Mouse (Mus musculus): ENCODE results near the gene Pim3. TPM values are rescaled to one million over a fixed set of nuclear protein-coding genes. Genes with fewer than 3 reads are reported as not detected.

Pim3 gene
- 3.5 TPM for polyA plus RNA-seq (2017; shearing (Covaris generic))

GRCm38 (mm10) chr15:88861772-88862622 is at the start of gene Pim3:
TSS of gene Pim3 (plus strand) at chr15:88862186.

DNA sequence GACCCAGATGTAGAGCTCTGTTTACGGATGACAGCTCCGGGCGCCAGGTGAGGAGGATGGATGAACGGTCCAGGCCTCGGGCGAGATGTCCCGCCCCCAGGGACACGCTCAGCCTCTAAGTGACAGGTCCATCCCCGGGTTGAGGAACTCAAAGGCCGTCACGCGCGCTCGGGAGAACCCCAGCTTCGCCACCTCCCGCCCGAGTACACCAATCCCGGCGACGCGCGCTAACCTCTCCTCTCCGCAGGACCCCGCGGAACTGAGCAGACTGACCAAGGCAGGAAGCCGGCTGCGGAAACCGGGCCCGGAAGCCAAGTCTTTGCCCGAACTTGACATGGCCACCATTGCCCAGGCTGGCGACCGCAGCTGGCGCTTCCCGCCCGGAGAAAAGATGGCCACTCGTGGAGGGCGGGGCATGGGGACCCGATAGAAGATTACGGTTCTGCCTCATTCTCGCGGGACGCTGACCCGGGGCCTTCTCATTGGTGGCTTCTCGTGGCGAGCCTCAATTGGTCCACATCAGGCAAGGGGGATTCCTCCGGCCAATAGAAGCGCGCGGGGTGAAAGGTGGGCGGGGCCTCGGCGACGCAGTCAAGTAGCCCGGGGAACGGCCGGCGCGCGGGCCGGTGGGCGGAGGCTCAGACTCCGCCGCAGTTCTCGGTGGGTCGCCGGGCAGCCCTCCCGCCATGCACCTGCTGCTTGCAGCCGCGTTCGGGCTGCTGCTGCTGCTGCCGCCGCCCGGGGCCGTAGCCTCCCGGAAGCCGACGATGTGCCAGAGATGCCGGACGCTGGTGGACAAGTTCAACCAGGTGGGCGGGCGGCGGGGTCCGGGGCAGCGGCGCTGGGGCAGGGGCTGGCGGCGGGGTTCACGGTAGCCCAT is 42.7 kb upstream of the Pim3 start, which contains the start of the genes Alg12 and Creld2:
Gene Alg12 (minus strand): TSS at position 293 of the 880 bp plus-strand sequence.
Gene Creld2 (plus strand): TSS at position 621 of the 880 bp plus-strand sequence.

Other genes with a start within 250 kb of the Pim3 start
- 11.9 TPM for gene Brd1, start 128.0 kb upstream of the Pim3 start, polyA plus RNA-seq (2017; shearing (Covaris generic))
- gene Zbed4, start 110.5 kb upstream of the Pim3 start, polyA plus RNA-seq (2017; shearing (Covaris generic)) = 3.7 TPM
- 16.0 TPM for gene Alg12, start 42.9 kb upstream of the Pim3 start, polyA plus RNA-seq (2017; shearing (Covaris generic))
- 27.4 TPM for gene Creld2, start 42.5 kb upstream of the Pim3 start, polyA plus RNA-seq (2017; shearing (Covaris generic))
- gene Ttll8, start 92.2 kb downstream of the Pim3 start, polyA plus RNA-seq (2017; shearing (Covaris generic)) = not detected
- gene Mlc1, start 116.8 kb downstream of the Pim3 start, polyA plus RNA-seq (2017; shearing (Covaris generic)) = not detected
- gene Mov10l1, start 120.7 kb downstream of the Pim3 start, polyA plus RNA-seq (2017; shearing (Covaris generic)) = not detected
- gene Panx2, start 197.5 kb downstream of the Pim3 start, polyA plus RNA-seq (2017; shearing (Covaris generic)) = 0.30 TPM
- gene Trabd, start 212.9 kb downstream of the Pim3 start, polyA plus RNA-seq (2017; shearing (Covaris generic)) = 69.7 TPM
- 6.0 TPM for gene Selenoo, start 226.9 kb downstream of the Pim3 start, polyA plus RNA-seq (2017; shearing (Covaris generic))